ENCODE assay signal across 8 mouse cellular contexts in genomic region chr19:45235331-45235741, GRCm38 (mm10). TPM values are rescaled to one million over a fixed set of nuclear protein-coding genes. Genes with fewer than 3 reads are reported as not detected.
DNase-seq lines count a peak whose midpoint lies in the region; ATAC-seq and TF ChIP-seq lines count a peak whose summit lies in the region.

No protein-coding gene starts in this region.

- no peak for DNase-seq in lung, postnatal 10 days
- peak; percentile 20 to 50 for DNase-seq in kidney, postnatal 4 days
- no peak for DNase-seq in adrenal gland, adult 8-10 months
- DNase-seq in cerebellum, adult 2 months: no peak
- no peak for DNase-seq in layer of hippocampus, postnatal 14 days (ENCODE audit: low spot score in 2 of 2)

- no peak for TF ChIP-seq CTCF in small intestine, adult 2 months (IDR thresholded peaks at IDR 0.05; ENCODE audit: extremely low read depth, insufficient read length, insufficient replicate concordance, low read depth, low read length)
- TF ChIP-seq CTCF in cerebellum, adult 2 months (IDR thresholded peaks at IDR 0.05; ENCODE audit: borderline replicate concordance, insufficient read depth, low read depth, low read length): no peak

- TF ChIP-seq POLR2A in small intestine, adult 2 months (IDR thresholded peaks at IDR 0.05; ENCODE audit: low read depth, low read length): no peak
- TF ChIP-seq POLR2A in cerebellum, adult 2 months (IDR thresholded peaks at IDR 0.05; ENCODE audit: borderline replicate concordance, insufficient read depth, low read length): no peak

- peak overlapping the region; percentile 46 for H3K4me2 ChIP-seq in lung, embryonic 15.5 days
- 0 out of 2 replicates have a peak overlapping the region, but pooled peaks have one; percentile 4 for H3K4me2 ChIP-seq in forebrain, embryonic 16.5 days (ENCODE audit: low read length)

- peak overlapping the region; percentile 21 for H3K4me3 ChIP-seq in lung, embryonic 15.5 days
- peak overlapping the region; percentile 9; the same call in 1 of the 2 replicates for H3K4me3 ChIP-seq in forebrain, embryonic 16.5 days (replicated peaks; ENCODE audit: low read length)
- peak overlapping the region; percentile 9; the same call in 1 of the 2 replicates for H3K4me3 ChIP-seq in small intestine, adult 2 months (ENCODE audit: low read depth, low read length)
- H3K4me3 ChIP-seq in cerebellum, adult 2 months (replicated peaks; ENCODE audit: insufficient read depth, low read depth, low read length): no peak overlapping the region

- peaks cover 38% of the 10 kb centered on the region for H3K4me1 ChIP-seq in lung, embryonic 15.5 days
- peaks cover 26% of the 10 kb centered on the region for H3K4me1 ChIP-seq in forebrain, embryonic 16.5 days (replicated peaks; ENCODE audit: control insufficient read depth, insufficient read depth, low read length)
- peaks cover 6% of the 10 kb centered on the region; the same call in 1 of the 2 replicates for H3K4me1 ChIP-seq in small intestine, adult 2 months (ENCODE audit: control insufficient read depth, insufficient read depth, insufficient read length, low read length)
- no peaks in the 10 kb centered on the region for H3K4me1 ChIP-seq in cerebellum, adult 2 months (ENCODE audit: control insufficient read depth, insufficient read depth, low read length)

- 1% methylated on average over 44 of the region's 53 CpGs for WGBS in lung, embryonic 15.5 days
- under 1% methylated on average over 52 of the region's 53 CpGs for WGBS in forebrain, embryonic 16.5 days
- 2% methylated on average over 52 of the region's 53 CpGs for WGBS in small intestine, adult 2 months
- WGBS in cerebellum, adult 2 months: under 1% methylated on average over 53 of the region's 53 CpGs

- H3K9ac ChIP-seq in lung, embryonic 15.5 days: no peak overlapping the region
- no peak overlapping the region for H3K9ac ChIP-seq in forebrain, embryonic 16.5 days (replicated peaks; ENCODE audit: low read depth, low read length)

- no peak overlapping the region for H3K27ac ChIP-seq in lung, embryonic 15.5 days
- no peak overlapping the region for H3K27ac ChIP-seq in forebrain, embryonic 16.5 days (ENCODE audit: low read length)
- H3K27ac ChIP-seq in small intestine, adult 2 months (ENCODE audit: insufficient read depth, low read depth, low read length): no peak overlapping the region
- no peak overlapping the region for H3K27ac ChIP-seq in cerebellum, adult 2 months (ENCODE audit: insufficient read depth, low read length)

- peaks cover 99% of the 10 kb centered on the region for H3K27me3 ChIP-seq in lung, embryonic 15.5 days
- H3K27me3 ChIP-seq in forebrain, embryonic 16.5 days (replicated peaks; ENCODE audit: control insufficient read depth, insufficient read depth, low read length): peaks cover 65% of the 10 kb centered on the region
- H3K27me3 ChIP-seq in small intestine, adult 2 months (ENCODE audit: control insufficient read depth, insufficient read depth, low read length): peaks cover 92% of the 10 kb centered on the region
- H3K27me3 ChIP-seq in cerebellum, adult 2 months (ENCODE audit: control insufficient read depth, insufficient read depth, low read length): peaks cover 39% of the 10 kb centered on the region; the same call in 1 of the 2 replicates

- ATAC-seq in lung, embryonic 15.5 days (ENCODE audit: borderline replicate concordance, extremely low read depth, low FRiP score, low TSS enrichment): no peak
- no peak for ATAC-seq in forebrain, embryonic 16.5 days

- H3K36me3 ChIP-seq in lung, embryonic 15.5 days: no peaks in the 10 kb centered on the region
- no peaks in the 10 kb centered on the region for H3K36me3 ChIP-seq in forebrain, embryonic 16.5 days (ENCODE audit: control insufficient read depth, insufficient read depth)
- no peaks in the 10 kb centered on the region for H3K36me3 ChIP-seq in small intestine, adult 2 months (ENCODE audit: control insufficient read depth, insufficient read depth, low read length)

- H3K9me3 ChIP-seq in lung, embryonic 15.5 days: no peaks in the 10 kb centered on the region
- H3K9me3 ChIP-seq in forebrain, embryonic 16.5 days (ENCODE audit: control insufficient read depth, low read length): no peaks in the 10 kb centered on the region

RNA-seq across cellular contexts. Expression of gene Lbx1, which starts 0.3 kb away (rescaled TPM):
- not detected in 2 replicates for polyA plus RNA-seq in lung, embryonic 15.5 days (2015; fragmentation: Nextera tagmentation; extraction: Ambion mirVana)
- not detected in 2 replicates for polyA plus RNA-seq in forebrain, embryonic 16.5 days (2015; fragmentation: Nextera tagmentation; extraction: Ambion mirVana)
- not detected in 2 replicates for polyA plus RNA-seq in small intestine, adult 2 months (2012; rRNA removed)
- total RNA-seq in adrenal gland, adult 8-10 months (2022): not detected
- polyA plus RNA-seq in cerebellum, adult 2 months (2012; rRNA removed): 5.4 and 6.0 TPM in 2 replicates
- total RNA-seq in layer of hippocampus, postnatal 14 days (2021): not detected

Comparison
In these comparisons a context has a peak if more than half of its experiments do, and no peak if none do; other contexts are left out.
1. DNase-seq: peak in kidney, postnatal 4 days (2 of 2); none in lung, postnatal 10 days (single experiment), adrenal gland, adult 8-10 months (single experiment), cerebellum, adult 2 months (0 of 2) and layer of hippocampus, postnatal 14 days (0 of 2).